Mouse (Mus musculus): ENCODE results near the gene Bcap29. TPM values are rescaled to one million over a fixed set of nuclear protein-coding genes. Genes with fewer than 3 reads are reported as not detected.

Bcap29 gene
- total RNA-seq, 2 experiments from 2014 or later = 17.9 to 27.4 TPM

DNA sequence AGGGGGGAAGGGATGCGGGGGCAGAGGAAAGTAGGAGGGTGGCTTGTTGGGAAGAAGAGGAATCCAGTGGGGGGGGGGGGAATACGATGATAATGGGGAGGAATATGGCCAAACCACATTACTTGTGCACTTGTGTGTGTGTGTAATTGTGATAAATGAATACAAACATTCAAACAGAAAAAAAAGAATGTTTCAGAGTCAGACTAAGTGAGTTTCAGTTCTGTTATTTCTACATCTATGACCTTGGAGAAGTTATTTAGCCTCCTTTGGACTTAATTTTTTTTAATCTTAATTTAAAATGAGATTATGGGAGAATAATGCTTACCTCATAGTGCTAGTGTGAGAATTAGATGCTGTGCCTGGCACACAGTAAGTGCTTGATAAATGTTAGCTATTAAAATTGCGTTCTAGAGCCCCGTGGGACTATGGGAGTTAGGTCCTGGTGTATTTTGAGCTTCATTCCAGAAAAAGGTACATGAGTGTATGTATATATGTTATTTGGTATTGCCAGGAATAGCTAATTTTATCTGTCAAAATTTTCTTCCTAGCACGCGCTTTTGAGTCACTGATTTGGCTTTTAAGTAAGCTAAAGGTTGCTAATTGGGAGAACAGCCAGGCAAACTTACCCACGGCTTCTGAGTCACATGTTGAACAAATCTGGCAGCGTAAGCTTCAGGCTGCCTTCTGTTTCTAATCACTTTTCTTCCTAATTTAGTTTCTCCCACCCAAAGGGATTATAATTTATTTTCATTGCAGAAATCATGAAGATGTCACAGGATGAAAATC, 55.6 kb downstream of the Bcap29 start:
- peak in 1 of 2 experiments; percentile 4 for DNase-seq

DNA sequence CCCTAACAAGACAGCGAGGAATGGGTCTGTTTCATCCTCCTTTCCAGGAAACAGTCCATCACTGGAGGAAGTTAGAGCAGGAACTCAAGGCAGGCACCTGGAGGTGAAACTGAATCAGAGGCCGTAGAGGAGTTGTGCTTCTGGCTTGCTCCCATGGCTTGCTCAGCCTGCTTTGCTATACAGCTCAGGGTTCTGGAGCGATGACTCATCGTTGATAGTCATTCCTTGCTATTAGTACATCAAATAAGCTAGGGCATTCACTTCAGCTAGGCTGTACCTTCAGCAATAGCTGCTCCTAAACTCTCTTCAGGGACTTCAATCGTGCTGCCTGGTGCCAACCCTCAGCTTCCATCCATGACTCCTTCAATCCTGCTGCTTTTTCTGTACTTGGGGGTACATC, 60.0 kb downstream of the Bcap29 start:
- DNase-seq = peak in 1 of 2 experiments; percentile 17

DNA sequence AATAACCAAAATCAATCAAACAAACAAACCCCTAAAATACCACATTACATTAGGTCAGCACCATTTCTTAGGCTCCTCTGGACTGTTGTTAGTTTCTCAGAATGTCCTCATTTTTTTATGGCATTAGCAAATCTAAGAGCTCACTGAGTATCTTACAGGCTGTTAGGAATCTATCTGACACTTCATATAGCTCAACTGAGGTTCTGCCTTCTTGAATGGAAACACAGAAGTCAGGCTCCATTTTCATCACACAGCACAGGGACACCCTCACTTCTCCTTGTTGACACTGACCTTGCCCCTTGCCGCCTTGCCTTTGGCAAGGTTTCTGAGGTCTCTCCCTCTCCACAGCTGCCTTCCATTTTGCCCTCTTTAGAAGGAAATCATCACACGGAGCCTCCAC, 64.7 kb downstream of the Bcap29 start:
- DNase-seq = no peak

DNA sequence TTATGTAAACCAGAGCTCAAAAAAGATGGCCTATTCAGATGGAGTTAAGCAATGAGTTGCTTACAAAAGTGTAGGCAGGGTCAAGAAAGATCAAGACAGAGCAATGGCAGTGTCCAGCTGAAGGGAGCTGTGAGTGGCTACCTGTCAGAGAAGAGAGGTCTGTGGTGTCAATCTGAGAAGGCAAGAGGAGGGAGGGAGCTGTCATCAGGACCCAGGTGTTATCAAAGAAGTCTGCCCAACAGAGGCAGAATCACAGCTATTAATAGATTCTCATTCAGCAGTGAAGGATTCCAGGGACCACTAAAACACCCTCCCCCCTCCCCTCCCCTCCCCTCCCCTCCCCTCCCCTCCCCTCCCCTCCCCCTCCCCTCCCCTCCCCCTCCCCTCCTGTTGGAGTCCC, 65.8 kb downstream of the Bcap29 start:
- no peak for DNase-seq

DNA sequence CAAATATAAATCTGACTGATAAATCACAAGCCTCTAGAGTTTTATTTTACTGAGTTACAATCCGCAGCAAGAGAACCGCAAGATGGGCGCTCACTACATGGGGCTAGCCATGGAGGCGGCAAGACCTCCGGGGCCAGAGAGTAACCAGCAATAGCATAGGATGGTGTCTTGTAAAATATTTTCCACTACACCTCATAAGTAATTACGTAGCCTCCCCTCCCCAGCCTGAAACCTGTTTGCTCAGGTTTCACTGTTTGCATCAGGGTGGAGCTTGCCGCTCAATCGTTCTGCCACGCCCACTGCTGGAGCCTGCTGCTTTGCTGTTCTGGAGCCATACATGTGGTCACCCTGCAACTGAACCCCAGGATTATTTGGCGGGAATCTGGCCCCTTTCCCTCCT, 66.9 kb downstream of the Bcap29 start:
- peak; percentile 13 to 14 for DNase-seq

- DNase-seq = no peak
Measured at GRCm38 (mm10) chr12:31560712-31561111, 73.7 kb downstream of the Bcap29 start.

DNA sequence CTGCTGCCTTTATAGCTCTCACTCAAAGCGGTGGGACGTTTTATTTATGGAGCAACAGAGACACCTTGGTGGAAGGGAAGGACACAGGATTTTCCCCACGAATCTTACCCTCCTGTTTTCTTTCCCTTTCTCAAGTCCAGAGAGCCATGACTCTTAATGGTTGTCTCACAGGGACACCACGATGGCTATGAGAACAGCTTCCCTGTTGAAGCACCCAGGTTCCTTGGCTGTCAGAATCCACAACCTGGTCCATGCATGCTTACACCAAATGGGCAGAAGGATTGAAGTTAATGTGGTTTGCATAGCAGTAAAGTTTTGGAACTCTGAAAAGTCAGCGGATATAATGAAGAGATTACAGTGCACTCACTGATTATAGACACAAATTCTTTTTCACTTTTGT, 74.5 kb downstream of the Bcap29 start:
- no peak for DNase-seq

DNA sequence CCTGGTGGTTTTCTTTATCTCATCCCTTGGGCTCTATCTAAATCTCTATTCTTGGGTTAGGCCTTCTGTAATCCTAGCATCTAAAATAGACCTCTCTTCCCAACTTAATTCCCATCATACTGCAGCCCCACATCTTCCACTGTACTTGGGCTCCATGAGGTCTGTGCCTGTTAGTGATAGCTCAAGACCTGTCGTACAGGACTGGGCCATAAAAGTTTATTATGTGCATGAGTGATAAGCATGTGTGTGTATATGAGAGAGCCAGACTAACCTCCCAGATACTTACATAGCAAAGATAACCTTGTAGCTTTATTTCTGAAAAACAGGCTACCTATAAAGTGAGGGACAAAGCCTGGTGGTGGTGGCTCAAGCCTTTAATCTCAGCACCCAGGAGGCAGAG, 80.1 kb downstream of the Bcap29 start:
- no peak for DNase-seq

DNA sequence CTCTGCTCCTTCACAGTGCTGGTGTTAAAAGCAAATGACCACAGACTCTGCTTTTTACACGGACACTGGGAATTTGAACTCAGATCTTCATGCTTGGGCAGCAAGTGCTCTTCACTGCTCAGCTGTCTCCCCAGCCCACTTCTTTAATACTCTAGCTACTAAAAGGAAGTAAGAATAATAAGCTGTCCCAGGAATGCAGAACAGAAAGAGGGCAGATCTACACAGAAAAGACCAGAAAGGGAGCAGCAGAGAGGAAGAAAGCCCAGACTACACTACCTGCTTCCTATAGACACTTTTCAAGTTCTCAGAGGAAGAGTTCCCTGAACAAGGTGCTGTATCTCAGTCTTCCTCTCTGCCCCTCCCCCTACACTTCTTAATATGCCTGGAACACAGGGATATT, 83.2 kb downstream of the Bcap29 start:
- DNase-seq = no peak

DNA sequence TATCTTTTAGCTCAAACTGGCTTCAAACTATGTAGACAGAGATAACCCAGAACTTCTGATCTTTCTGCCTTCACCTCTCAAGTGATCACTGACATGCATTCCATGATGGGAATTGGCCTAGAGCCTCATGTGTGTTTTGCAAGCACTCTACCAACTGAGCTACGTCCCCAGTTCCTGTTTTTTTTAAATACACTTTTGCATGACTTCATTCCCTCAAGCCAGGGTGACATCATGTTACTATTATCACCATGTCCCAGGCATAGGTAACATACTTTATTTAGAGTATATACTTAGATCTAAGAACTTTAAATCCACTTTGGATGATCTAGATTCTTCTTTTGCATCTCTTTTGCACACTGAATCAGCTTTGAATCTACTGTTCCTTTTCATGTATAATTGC, 88.4 kb downstream of the Bcap29 start:
- DNase-seq = no peak

DNA sequence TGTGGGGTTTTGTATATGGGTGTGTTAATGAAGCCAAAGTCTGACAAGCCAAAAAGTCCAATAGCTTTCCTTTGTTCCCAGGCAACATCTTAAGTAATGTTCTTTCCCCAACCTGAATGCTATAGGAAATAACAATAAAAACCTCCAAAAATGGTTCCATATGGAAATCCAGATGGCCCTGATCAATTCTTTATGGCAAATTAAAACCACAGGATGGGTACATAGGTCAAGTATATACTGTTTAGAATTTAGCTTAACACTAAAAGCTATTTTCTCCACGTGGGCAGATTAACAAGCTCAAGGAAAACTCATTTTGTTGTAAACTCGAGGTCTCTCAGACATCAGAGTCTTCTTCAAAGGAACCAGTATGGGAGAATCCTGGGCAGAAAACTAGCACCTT, 89.2 kb downstream of the Bcap29 start:
- DNase-seq = no peak

DNA sequence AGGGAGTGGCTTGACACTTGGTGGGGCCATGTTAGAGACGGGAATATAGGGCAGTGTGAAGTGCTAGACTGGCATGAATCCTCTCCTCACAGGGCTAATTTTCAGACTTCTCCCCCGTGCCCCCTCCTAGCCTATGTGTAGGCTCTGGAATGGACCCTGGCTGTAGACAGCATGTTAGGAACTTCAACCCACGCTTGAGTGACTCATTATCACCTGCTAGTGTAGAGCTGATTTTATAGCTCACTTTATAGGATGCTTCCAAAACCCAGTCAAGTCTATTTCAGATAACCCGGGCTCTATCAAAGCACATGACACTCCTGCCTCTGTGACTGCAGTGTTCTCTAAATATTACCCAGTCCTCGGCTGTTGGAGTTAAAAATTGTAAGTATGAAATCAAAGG, 92.9 kb downstream of the Bcap29 start:
- no peak for DNase-seq

Other genes with a start within 250 kb of the Bcap29 start
- under 1 TPM; 0.53 to 0.79 TPM for gene Slc26a3, start 243.8 kb downstream of the Bcap29 start, total RNA-seq (2021)
- 10 to 100 TPM; 16.9 to 20.7 TPM for gene Cbll1, start 135.0 kb downstream of the Bcap29 start, total RNA-seq (2021)
- gene Slc26a4, start 74.7 kb downstream of the Bcap29 start, total RNA-seq (2021) = 1 to 10 TPM; 4.0 to 4.5 TPM
- gene Dus4l, start 20.2 kb upstream of the Bcap29 start, total RNA-seq (2021) = 1 to 10 TPM; 7.3 to 9.2 TPM
- gene Cog5, start 20.2 kb upstream of the Bcap29 start, total RNA-seq (2021) = 10 to 100 TPM; 35.5 to 44.6 TPM
- 1 to 10 TPM; 5.0 to 6.4 TPM for gene Gpr22, start 79.3 kb upstream of the Bcap29 start, total RNA-seq (2021)

Data from adrenal gland, postnatal 36 days (tissue).